Mouse (Mus musculus): Measurements from ENCODE around the gene Cecr2. TPM values are rescaled to one million over a fixed set of nuclear protein-coding genes. Genes with fewer than 3 reads are reported as not detected.

Gene Cecr2
- total and polyA plus RNA-seq, 2 experiments from 2014 or later: 1.1 to 11.1 TPM

DNA sequence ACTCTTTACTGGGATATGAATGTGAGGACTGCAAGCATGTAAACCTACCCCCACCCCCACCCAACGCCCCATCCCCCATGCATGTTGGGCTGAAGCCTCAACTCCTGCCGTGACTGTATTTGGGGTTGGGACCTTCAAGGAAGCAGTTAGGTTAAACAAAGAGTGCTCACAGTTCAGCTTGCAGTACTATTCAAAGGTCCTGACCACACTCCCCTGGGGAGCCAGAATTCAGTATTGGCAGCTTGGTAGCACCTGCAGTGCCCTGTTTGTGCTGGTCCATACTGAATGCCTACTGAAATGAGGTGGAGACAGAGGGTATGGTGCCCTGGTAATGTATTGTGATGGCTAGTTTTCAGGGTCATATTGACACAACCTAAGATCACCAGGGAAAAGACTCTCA lies 39.1 kb upstream of the Cecr2 start:
- Histone ChIP-seq H3K27ac (ENCODE audit: low read depth, low read length) (no peak overlapping the region), H3K4me3 (ENCODE audit: low read depth, low read length) (no peak overlapping the region), H3K27me3 (ENCODE audit: insufficient read depth, low read length) (no peaks in the 10 kb centered on the region), H3K9me3 (ENCODE audit: low read length) (no peaks in the 10 kb centered on the region), H3K36me3 (ENCODE audit: insufficient read depth, low read length) (no peaks in the 10 kb centered on the region), H3K9ac (replicated peaks; ENCODE audit: low read length, poor library complexity, severe bottlenecking) (no peak overlapping the region), H3K4me1 (ENCODE audit: insufficient read depth, low read length) (no peaks in the 10 kb centered on the region), H3K4me2 (ENCODE audit: low read depth, low read length, poor library complexity, severe bottlenecking) (no peak overlapping the region)
- TF ChIP-seq CTCF (IDR thresholded peaks at IDR 0.05): no peak
- ATAC-seq (ENCODE audit: low FRiP score): no peak
- no peak for DNase-seq (ENCODE audit: low spot score)
- 63% methylated on average over 2 of the region's 2 CpGs for WGBS

DNA sequence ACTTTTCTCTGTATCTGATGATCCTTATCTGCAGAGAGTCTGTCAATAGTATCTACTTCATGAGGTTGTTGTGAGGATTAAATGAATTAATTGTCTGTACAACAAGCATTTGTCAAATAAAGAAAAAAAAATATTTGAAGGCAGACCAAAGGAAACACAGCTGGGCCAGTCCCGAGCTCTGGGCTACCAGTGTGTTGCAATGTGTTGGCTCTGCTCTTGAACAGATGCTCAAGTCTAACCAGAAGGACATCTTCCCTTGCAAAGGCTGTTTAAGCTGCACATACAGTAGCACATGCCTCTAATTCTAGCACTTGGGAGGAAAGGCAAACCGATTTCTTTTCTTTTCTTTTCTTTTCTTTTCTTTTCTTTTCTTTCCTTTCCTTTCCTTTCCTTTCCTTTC lies 37.2 kb upstream of the Cecr2 start:
- H3K4me2 ChIP-seq (ENCODE audit: low read depth, low read length, poor library complexity, severe bottlenecking): no peak overlapping the region
- no peak overlapping the region for H3K4me3 ChIP-seq (ENCODE audit: low read depth, low read length)
- TF ChIP-seq CTCF (IDR thresholded peaks at IDR 0.05): no peak
- no peaks in the 10 kb centered on the region for H3K4me1 ChIP-seq (ENCODE audit: insufficient read depth, low read length)
- WGBS: 73% methylated on average over 2 of the region's 2 CpGs
- no peak for ATAC-seq (ENCODE audit: low FRiP score)
- no peaks in the 10 kb centered on the region for H3K9me3 ChIP-seq (ENCODE audit: low read length)
- DNase-seq (ENCODE audit: low spot score): no peak
- H3K36me3 ChIP-seq (ENCODE audit: insufficient read depth, low read length): no peaks in the 10 kb centered on the region
- H3K9ac ChIP-seq (replicated peaks; ENCODE audit: low read length, poor library complexity, severe bottlenecking): no peak overlapping the region
- H3K27ac ChIP-seq (ENCODE audit: low read depth, low read length): no peak overlapping the region
- no peaks in the 10 kb centered on the region for H3K27me3 ChIP-seq (ENCODE audit: insufficient read depth, low read length)

DNA sequence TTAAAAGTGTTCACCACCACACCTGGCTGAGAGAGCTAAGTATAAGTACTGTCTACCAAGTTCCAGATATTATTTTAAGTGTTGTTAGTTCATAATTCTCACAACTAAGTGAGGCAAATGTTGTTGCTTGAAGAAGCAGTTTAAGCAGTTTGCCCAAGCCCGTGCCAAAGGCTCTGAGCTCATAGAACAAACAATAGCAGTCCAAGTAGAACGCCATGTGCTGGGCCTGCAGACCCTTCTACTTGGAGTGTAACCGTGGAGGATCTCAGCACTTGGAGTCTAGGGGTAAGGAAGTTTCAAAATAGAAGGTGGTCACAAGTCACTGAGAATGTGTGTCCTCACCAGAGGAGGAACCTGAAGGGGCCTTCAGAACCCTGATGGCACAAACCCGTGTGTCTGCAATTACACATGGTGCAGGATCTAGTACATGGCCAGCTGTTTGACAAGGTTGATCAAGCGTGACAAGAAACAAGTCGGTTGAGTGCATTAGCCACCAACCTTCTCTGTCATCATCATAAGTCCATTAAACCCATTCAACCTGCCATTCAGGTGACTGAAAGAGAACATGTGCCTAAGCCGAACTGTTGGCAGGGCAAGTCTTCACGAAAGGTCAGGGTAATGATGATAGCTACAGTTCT lies 30.7 kb upstream of the Cecr2 start:
- no peak for TF ChIP-seq CTCF (IDR thresholded peaks at IDR 0.05)
- no peak overlapping the region for H3K4me2 ChIP-seq (ENCODE audit: low read depth, low read length, poor library complexity, severe bottlenecking)

GRCm38 (mm10) chr6:120639547-120639946 lies 26.6 kb upstream of the Cecr2 start:
- H3K9me3 ChIP-seq (ENCODE audit: low read length): no peaks in the 10 kb centered on the region
- no peak for TF ChIP-seq CTCF (IDR thresholded peaks at IDR 0.05)
- no peak for DNase-seq (ENCODE audit: low spot score)
- no peak overlapping the region for H3K27ac ChIP-seq (ENCODE audit: low read depth, low read length)
- 36% methylated on average over 4 of the region's 4 CpGs for WGBS
- H3K4me2 ChIP-seq (ENCODE audit: low read depth, low read length, poor library complexity, severe bottlenecking): no peak overlapping the region
- no peaks in the 10 kb centered on the region for H3K4me1 ChIP-seq (ENCODE audit: insufficient read depth, low read length)
- H3K9ac ChIP-seq (replicated peaks; ENCODE audit: low read length, poor library complexity, severe bottlenecking): no peak overlapping the region
- no peaks in the 10 kb centered on the region for H3K36me3 ChIP-seq (ENCODE audit: insufficient read depth, low read length)
- H3K27me3 ChIP-seq (ENCODE audit: insufficient read depth, low read length): no peaks in the 10 kb centered on the region
- no peak for ATAC-seq (ENCODE audit: low FRiP score)
- H3K4me3 ChIP-seq (ENCODE audit: low read depth, low read length): no peak overlapping the region

More for the DNA sequence above, 30.7 kb upstream of the Cecr2 start:
- H3K9ac ChIP-seq (replicated peaks; ENCODE audit: low read length, poor library complexity, severe bottlenecking): no peak overlapping the region
- no peak overlapping the region for H3K27ac ChIP-seq (ENCODE audit: low read depth, low read length)
- no peaks in the 10 kb centered on the region for H3K36me3 ChIP-seq (ENCODE audit: insufficient read depth, low read length)
- 89% methylated on average over 8 of the region's 8 CpGs for WGBS
- no peaks in the 10 kb centered on the region for H3K9me3 ChIP-seq (ENCODE audit: low read length)
- no peaks in the 10 kb centered on the region for H3K27me3 ChIP-seq (ENCODE audit: insufficient read depth, low read length)
- H3K4me3 ChIP-seq (ENCODE audit: low read depth, low read length): no peak overlapping the region
- H3K4me1 ChIP-seq (ENCODE audit: insufficient read depth, low read length): no peaks in the 10 kb centered on the region
- no peak for DNase-seq (ENCODE audit: low spot score)
- no peak for ATAC-seq (ENCODE audit: low FRiP score)

GRCm38 (mm10) chr6:120641866-120642378 lies 24.2 kb upstream of the Cecr2 start:
- no peaks in the 10 kb centered on the region for H3K9me3 ChIP-seq (ENCODE audit: low read length)
- no peak overlapping the region for H3K27ac ChIP-seq (ENCODE audit: low read depth, low read length)
- no peaks in the 10 kb centered on the region for H3K27me3 ChIP-seq (ENCODE audit: insufficient read depth, low read length)
- 87% methylated on average over 11 of the region's 11 CpGs for WGBS
- TF ChIP-seq CTCF (IDR thresholded peaks at IDR 0.05): no peak
- H3K36me3 ChIP-seq (ENCODE audit: insufficient read depth, low read length): no peaks in the 10 kb centered on the region
- no peak overlapping the region for H3K4me2 ChIP-seq (ENCODE audit: low read depth, low read length, poor library complexity, severe bottlenecking)
- H3K9ac ChIP-seq (replicated peaks; ENCODE audit: low read length, poor library complexity, severe bottlenecking): no peak overlapping the region
- H3K4me3 ChIP-seq (ENCODE audit: low read depth, low read length): no peak overlapping the region
- ATAC-seq (ENCODE audit: low FRiP score) (no peak), DNase-seq (ENCODE audit: low spot score) (peak; percentile 9)
- H3K4me1 ChIP-seq (ENCODE audit: insufficient read depth, low read length): no peaks in the 10 kb centered on the region

DNA sequence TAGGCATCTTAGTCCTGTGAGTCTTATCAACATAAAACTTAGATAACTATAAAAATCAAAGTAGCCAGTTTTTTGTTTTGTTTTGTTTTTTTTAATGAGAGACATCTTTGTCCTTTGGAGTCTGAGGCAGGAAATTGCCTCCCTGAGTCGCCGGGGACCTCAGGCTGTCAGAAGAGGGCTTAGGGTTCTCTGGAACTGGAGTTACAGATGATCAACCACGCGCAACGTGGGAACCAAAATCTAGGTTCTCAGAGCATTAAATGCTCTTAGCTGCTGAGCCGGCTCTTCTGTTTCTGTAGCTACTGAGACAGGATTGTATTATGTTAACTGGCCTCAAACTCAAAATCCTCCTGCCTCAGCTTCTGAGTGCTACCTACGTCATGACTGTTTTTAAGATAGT lies 22.4 kb upstream of the Cecr2 start:
- no peaks in the 10 kb centered on the region for H3K9me3 ChIP-seq (ENCODE audit: low read length)
- no peak overlapping the region for H3K4me2 ChIP-seq (ENCODE audit: low read depth, low read length, poor library complexity, severe bottlenecking)
- no peaks in the 10 kb centered on the region for H3K27me3 ChIP-seq (ENCODE audit: insufficient read depth, low read length)
- no peak for TF ChIP-seq CTCF (IDR thresholded peaks at IDR 0.05)
- H3K4me1 ChIP-seq (ENCODE audit: insufficient read depth, low read length): no peaks in the 10 kb centered on the region
- DNase-seq (ENCODE audit: low spot score) (no peak), ATAC-seq (ENCODE audit: low FRiP score) (no peak)
- no peak overlapping the region for H3K27ac ChIP-seq (ENCODE audit: low read depth, low read length)
- no peaks in the 10 kb centered on the region for H3K36me3 ChIP-seq (ENCODE audit: insufficient read depth, low read length)
- no peak overlapping the region for H3K4me3 ChIP-seq (ENCODE audit: low read depth, low read length)
- WGBS: 40% methylated on average over 7 of the region's 7 CpGs
- H3K9ac ChIP-seq (replicated peaks; ENCODE audit: low read length, poor library complexity, severe bottlenecking): no peak overlapping the region

All from midbrain, postnatal 0 days (tissue).